Comparison of ENCODE assay signal across 22 mouse cellular contexts in the genomic region with DNA sequence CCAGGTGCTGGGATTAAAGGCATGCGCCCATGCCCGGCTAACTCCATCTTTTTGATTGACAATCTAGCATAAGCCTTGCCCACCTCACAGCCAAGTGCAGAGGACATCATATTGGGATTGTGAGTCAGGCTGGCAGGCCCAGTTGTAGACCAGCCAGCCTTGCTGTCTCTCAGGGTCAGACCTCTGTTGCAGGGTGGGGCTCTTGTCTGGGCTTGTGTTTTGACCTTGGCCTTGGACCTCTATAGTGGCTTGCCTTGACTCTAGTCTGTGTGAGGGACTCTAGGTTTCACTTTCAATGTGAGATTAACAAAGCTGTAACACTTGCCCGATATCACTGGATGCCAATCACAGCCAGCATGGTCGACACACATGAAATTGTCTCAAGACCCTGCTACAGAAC. TPM values are rescaled to one million over a fixed set of nuclear protein-coding genes. Genes with fewer than 3 reads are reported as not detected.
DNase-seq lines count a peak whose midpoint lies in the region; ATAC-seq and TF ChIP-seq lines count a peak whose summit lies in the region.
"Had no signal": no experiment of that assay in that cellular context is flagged by ENCODE, and none has a peak within 500 bp of the region (broad histone marks: within the 10 kb centered on the region; RNA-seq: fewer than 3 reads in every experiment).

No protein-coding gene starts in this region.

- no peak overlapping the region for H3K4me3 ChIP-seq in intestine, embryonic 16.5 days (ENCODE audit: low read length)
- H3K4me3 ChIP-seq in lung, postnatal 0 days (ENCODE audit: low read depth, low read length): no peak overlapping the region
- H3K4me3 ChIP-seq in limb, embryonic 10.5 days: no peak overlapping the region
- H3K4me3 ChIP-seq: embryonic facial prominence, embryonic 13.5 days; forebrain, embryonic 12.5 days; heart, adult 2 months; heart, embryonic 12.5 days; hindbrain, embryonic 15.5 days had no signal

- DNase-seq in adrenal gland, postnatal 10 days: peak; percentile 38
- no peak for DNase-seq in adrenal gland, adult 18-20 months (ENCODE audit: low spot score in 2 of 2)
- DNase-seq in ZHBTc4 (ENCODE audit: low read depth, low spot score): peak; percentile 60
- DNase-seq in right cerebral cortex, postnatal 25 days: no peak
- DNase-seq in lung, postnatal 0 days (ENCODE audit: low spot score): no peak
- no peak for DNase-seq in limb, embryonic 10.5 days (ENCODE audit: low spot score)
- DNase-seq: cerebellum, adult 18-20 months; cerebellum, adult 9-11 months; cerebellum, postnatal 36 days; gastrocnemius, postnatal 10 days; heart, adult 2 months; heart, postnatal 36 days; kidney, adult 2 months had no signal

- H3K27me3 ChIP-seq in intestine, embryonic 16.5 days (replicated peaks; ENCODE audit: control insufficient read depth, insufficient read depth, low read length): no peaks in the 10 kb centered on the region
- no peaks in the 10 kb centered on the region for H3K27me3 ChIP-seq in lung, postnatal 0 days (replicated peaks; ENCODE audit: insufficient read depth, low read length)
- no peaks in the 10 kb centered on the region for H3K27me3 ChIP-seq in limb, embryonic 10.5 days (ENCODE audit: low read depth, poor library complexity, severe bottlenecking)
- H3K27me3 ChIP-seq: CH12.LX; embryonic facial prominence, embryonic 13.5 days; forebrain, embryonic 12.5 days; heart, embryonic 12.5 days; hindbrain, embryonic 15.5 days; Patski had no signal

- TF ChIP-seq EP300 in lung, postnatal 0 days (IDR thresholded peaks at IDR 0.05): no peak

- no peak overlapping the region for H3K4me2 ChIP-seq in intestine, embryonic 16.5 days (ENCODE audit: low read depth, low read length)
- no peak overlapping the region for H3K4me2 ChIP-seq in lung, postnatal 0 days (replicated peaks; ENCODE audit: low read depth, low read length)
- H3K4me2 ChIP-seq: embryonic facial prominence, embryonic 13.5 days; forebrain, embryonic 12.5 days; heart, embryonic 12.5 days; hindbrain, embryonic 15.5 days had no signal

- 91% methylated on average over 4 of the region's 4 CpGs for WGBS in intestine, embryonic 16.5 days
- 93% methylated on average over 4 of the region's 4 CpGs for WGBS in lung, postnatal 0 days
- 92% methylated on average over 4 of the region's 4 CpGs for WGBS in limb, embryonic 10.5 days

- H3K36me3 ChIP-seq in intestine, embryonic 16.5 days (ENCODE audit: control insufficient read depth, insufficient read depth, low read length): peaks cover 12% of the 10 kb centered on the region
- H3K36me3 ChIP-seq in lung, postnatal 0 days (ENCODE audit: insufficient read depth, low read length): peaks cover 8% of the 10 kb centered on the region; the same call in 1 of the 2 replicates
- peaks cover 84% of the 10 kb centered on the region for H3K36me3 ChIP-seq in limb, embryonic 10.5 days

- ATAC-seq in intestine, embryonic 16.5 days: peak; percentile 21; the same call in 1 of the 2 replicates
- no peak for ATAC-seq in lung, postnatal 0 days
- ATAC-seq: forebrain, embryonic 16.5 days; Patski had no signal

- H3K9me3 ChIP-seq in intestine, embryonic 16.5 days (ENCODE audit: control insufficient read depth, low read length): no peaks in the 10 kb centered on the region
- H3K9me3 ChIP-seq in lung, postnatal 0 days (ENCODE audit: low read length): no peaks in the 10 kb centered on the region
- H3K9me3 ChIP-seq in limb, embryonic 10.5 days (replicated peaks): no peaks in the 10 kb centered on the region
- H3K9me3 ChIP-seq: embryonic facial prominence, embryonic 13.5 days; forebrain, embryonic 12.5 days; heart, embryonic 12.5 days; hindbrain, embryonic 15.5 days had no signal

- H3K27ac ChIP-seq in intestine, embryonic 16.5 days (ENCODE audit: low read length): no peak overlapping the region
- no peak overlapping the region for H3K27ac ChIP-seq in lung, postnatal 0 days (ENCODE audit: low read length)
- no peak overlapping the region for H3K27ac ChIP-seq in limb, embryonic 10.5 days
- H3K27ac ChIP-seq: embryonic facial prominence, embryonic 13.5 days; forebrain, embryonic 12.5 days; heart, adult 2 months; hindbrain, embryonic 15.5 days had no signal

- no peak overlapping the region for H3K9ac ChIP-seq in intestine, embryonic 16.5 days (ENCODE audit: low read depth, low read length)
- H3K9ac ChIP-seq in lung, postnatal 0 days (replicated peaks; ENCODE audit: low read depth): no peak overlapping the region
- H3K9ac ChIP-seq: embryonic facial prominence, embryonic 13.5 days; forebrain, embryonic 12.5 days; heart, embryonic 12.5 days; hindbrain, embryonic 15.5 days had no signal

- H3K4me1 ChIP-seq in intestine, embryonic 16.5 days (ENCODE audit: control insufficient read depth, insufficient read depth, low read length): peaks cover 5% of the 10 kb centered on the region
- no peaks in the 10 kb centered on the region for H3K4me1 ChIP-seq in lung, postnatal 0 days (ENCODE audit: insufficient read depth, low read depth, low read length)
- no peaks in the 10 kb centered on the region for H3K4me1 ChIP-seq in limb, embryonic 10.5 days
- H3K4me1 ChIP-seq: forebrain, embryonic 12.5 days had no signal

- TF ChIP-seq CTCF in lung, postnatal 0 days (IDR thresholded peaks at IDR 0.05): no peak

RNA-seq across cellular contexts. Expression of a gene that starts 16.1 kb away (rescaled TPM):
- 10 to 100 TPM; 78.1 to 85.9 TPM for total RNA-seq in adrenal gland, postnatal 10 days (2021)
- 10 to 100 TPM; 61.6 to 89.6 TPM for total RNA-seq in adrenal gland, adult 18-20 months (2021)
- 8.0 TPM in 2 replicates for polyA plus RNA-seq in intestine, embryonic 16.5 days (2015; fragmentation: Nextera tagmentation; extraction: Ambion mirVana)
- 10.5 and 12.2 TPM in 2 replicates for polyA plus RNA-seq in lung, postnatal 0 days (2015; fragmentation: Nextera tagmentation; extraction: Ambion mirVana)
- 22.9 and 25.9 TPM in 2 replicates for polyA plus RNA-seq in limb, embryonic 10.5 days (2016; fragmentation: Nextera tagmentation; extraction: Ambion mirVana)

RNA-seq across cellular contexts. Expression of a gene that starts 25.9 kb away (rescaled TPM):
- 100 to 1,000 TPM; 184 to 199 TPM for total RNA-seq in adrenal gland, postnatal 10 days (2021)
- 10 to 100 TPM; 48.1 to 55.6 TPM for total RNA-seq in adrenal gland, adult 18-20 months (2021)
- 124 and 130 TPM in 2 replicates for polyA plus RNA-seq in intestine, embryonic 16.5 days (2015; fragmentation: Nextera tagmentation; extraction: Ambion mirVana)
- polyA plus RNA-seq in lung, postnatal 0 days (2015; fragmentation: Nextera tagmentation; extraction: Ambion mirVana): 1,357 and 1,498 TPM in 2 replicates
- 58.8 and 63.8 TPM in 2 replicates for polyA plus RNA-seq in limb, embryonic 10.5 days (2016; fragmentation: Nextera tagmentation; extraction: Ambion mirVana)

RNA-seq across cellular contexts. Expression of a gene that starts 32.0 kb away (rescaled TPM):
- 100 to 1,000 TPM; 151 to 176 TPM for total RNA-seq in adrenal gland, postnatal 10 days (2021)
- total RNA-seq in adrenal gland, adult 18-20 months (2021): 100 to 1,000 TPM in 1 of 2 experiments, 10 to 100 TPM in 1; 52.9 to 106 TPM
- 489 and 523 TPM in 2 replicates for polyA plus RNA-seq in intestine, embryonic 16.5 days (2015; fragmentation: Nextera tagmentation; extraction: Ambion mirVana)
- polyA plus RNA-seq in lung, postnatal 0 days (2015; fragmentation: Nextera tagmentation; extraction: Ambion mirVana): 1,321 and 1,744 TPM in 2 replicates
- polyA plus RNA-seq in limb, embryonic 10.5 days (2016; fragmentation: Nextera tagmentation; extraction: Ambion mirVana): 48.7 and 61.0 TPM in 2 replicates

RNA-seq across cellular contexts. Expression of a gene that starts 39.8 kb away (rescaled TPM):
- total RNA-seq in adrenal gland, postnatal 10 days (2021): not detected
- under 1 TPM in 1 of 2 experiments, not detected in 1; 0.27 TPM for total RNA-seq in adrenal gland, adult 18-20 months (2021)
- not detected in 2 replicates for polyA plus RNA-seq in intestine, embryonic 16.5 days (2015; fragmentation: Nextera tagmentation; extraction: Ambion mirVana)
- polyA plus RNA-seq in lung, postnatal 0 days (2015; fragmentation: Nextera tagmentation; extraction: Ambion mirVana): not detected in 2 replicates
- polyA plus RNA-seq in limb, embryonic 10.5 days (2016; fragmentation: Nextera tagmentation; extraction: Ambion mirVana): 0.18 and 0.21 TPM in 2 replicates
- total RNA-seq: heart, postnatal 36 days had no signal
- polyA plus RNA-seq: embryonic facial prominence, embryonic 13.5 days; forebrain, embryonic 12.5 days; forebrain, embryonic 16.5 days; heart, adult 2 months; heart, embryonic 12.5 days; heart, embryonic 16.5 days; hindbrain, embryonic 15.5 days; Patski had no signal

RNA-seq across cellular contexts. Expression of a gene that starts 42.1 kb away (rescaled TPM):
- total RNA-seq in adrenal gland, postnatal 10 days (2021): 1 to 10 TPM; 3.1 to 5.4 TPM
- total RNA-seq in adrenal gland, adult 18-20 months (2021): under 1 TPM; 0.83 to 0.93 TPM
- 21.4 and 22.7 TPM in 2 replicates for polyA plus RNA-seq in intestine, embryonic 16.5 days (2015; fragmentation: Nextera tagmentation; extraction: Ambion mirVana)
- polyA plus RNA-seq in lung, postnatal 0 days (2015; fragmentation: Nextera tagmentation; extraction: Ambion mirVana): 2.5 and 2.6 TPM in 2 replicates
- 49.4 and 60.2 TPM in 2 replicates for polyA plus RNA-seq in limb, embryonic 10.5 days (2016; fragmentation: Nextera tagmentation; extraction: Ambion mirVana)

Comparison
In these comparisons a context has a peak if more than half of its experiments do, and no peak if none do; other contexts are left out.
1. DNase-seq: peak in adrenal gland, postnatal 10 days (single experiment) and ZHBTc4 (single experiment); none in adrenal gland, adult 18-20 months (0 of 2), right cerebral cortex, postnatal 25 days (single experiment), lung, postnatal 0 days (single experiment) and limb, embryonic 10.5 days (single experiment).
2. RNA of a gene that starts 25.9 kb away (polyA plus RNA-seq): 1,357 to 1,498 TPM in lung, postnatal 0 days; 124 to 130 TPM in intestine, embryonic 16.5 days and 58.8 to 63.8 TPM in limb, embryonic 10.5 days; every median in the first group is over 10 times any median in the second.